Mouse (Mus musculus): ENCODE results near the gene Thg1l. TPM values are rescaled to one million over a fixed set of nuclear protein-coding genes. Genes with fewer than 3 reads are reported as not detected.

Gene Thg1l
- polyA plus RNA-seq (2016; fragmentation: Nextera tagmentation; extraction: Ambion mirVana), result 14.5 and 14.8 TPM in 2 replicates

- no peak within 1 kb of the TSS for H3K27ac ChIP-seq
- no peaks in the 10 kb centered on the region for H3K9me3 ChIP-seq
- H3K9ac ChIP-seq (replicated peaks), result peak within 1 kb of the TSS; percentile 32
- no peaks in the 10 kb centered on the region for H3K4me1 ChIP-seq (replicated peaks)
- ATAC-seq (ENCODE audit: insufficient number of reproducible peaks, insufficient read depth, low FRiP score, low TSS enrichment, low read depth), result peak; percentile 97
- H3K27me3 ChIP-seq, result no peaks in the 10 kb centered on the region
- H3K36me3 ChIP-seq, result peaks cover 20% of the 10 kb centered on the region
- under 1% methylated on average over 32 of the region's 32 CpGs for WGBS
- peak within 1 kb of the TSS; percentile 61 for H3K4me2 ChIP-seq
- peak within 1 kb of the TSS; percentile 57 for H3K4me3 ChIP-seq (replicated peaks)
Measured at GRCm38 (mm10) chr11:45955127-45955627, at the start of gene Thg1l. TSS of gene Thg1l (minus strand) at chr11:45955494.

GRCm38 (mm10) chr11:45992087-45992486 lies 36.8 kb upstream of the Thg1l start:
- Histone ChIP-seq H3K4me3 (replicated peaks) (peak overlapping the region; percentile 34), H3K9ac (replicated peaks) (no peak overlapping the region), H3K9me3 (no peaks in the 10 kb centered on the region), H3K36me3 (no peaks in the 10 kb centered on the region), H3K4me1 (replicated peaks) (no peaks in the 10 kb centered on the region; the same call in 1 of the 2 replicates), H3K27me3 (0 out of 2 replicates have a peak, but pooled peaks cover 3% of the 10 kb centered on the region), H3K27ac (no peak overlapping the region), H3K4me2 (peak overlapping the region; percentile 58)
- 44% methylated on average over 13 of the region's 13 CpGs for WGBS
- no peak for ATAC-seq (ENCODE audit: insufficient number of reproducible peaks, insufficient read depth, low FRiP score, low TSS enrichment, low read depth)

- Histone ChIP-seq H3K27me3 (0 out of 2 replicates have a peak, but pooled peaks cover 3% of the 10 kb centered on the region), H3K9me3 (no peaks in the 10 kb centered on the region), H3K4me1 (replicated peaks) (no peaks in the 10 kb centered on the region; the same call in 1 of the 2 replicates), H3K36me3 (no peaks in the 10 kb centered on the region), H3K9ac (replicated peaks) (no peak overlapping the region), H3K27ac (no peak overlapping the region), H3K4me2 (peak overlapping the region; percentile 58), H3K4me3 (replicated peaks) (peak overlapping the region; percentile 34)
- no peak for ATAC-seq (ENCODE audit: insufficient number of reproducible peaks, insufficient read depth, low FRiP score, low TSS enrichment, low read depth)
- 10% methylated on average over 16 of the region's 16 CpGs for WGBS
Measured at GRCm38 (mm10) chr11:45991604-45992003, 36.3 kb upstream of the Thg1l start.

DNA sequence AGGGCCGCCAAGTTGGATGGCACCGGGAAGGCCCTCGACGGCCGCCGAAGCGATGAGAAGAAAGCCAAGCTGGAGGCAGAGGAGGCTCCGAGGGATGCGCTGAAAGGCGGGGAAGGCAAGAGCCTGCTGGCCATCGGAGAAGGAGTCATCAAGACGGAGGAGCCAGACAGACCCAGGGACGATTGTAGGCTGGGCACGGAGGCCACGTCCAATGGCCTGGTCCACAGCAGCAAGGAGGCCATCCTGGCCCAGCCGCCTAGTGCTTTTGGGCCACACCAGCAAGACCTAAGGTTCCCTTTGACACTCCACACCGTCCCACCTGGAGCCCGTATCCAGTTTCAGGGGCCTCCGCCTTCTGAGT lies 25.6 kb upstream of the Thg1l start:
- 0 out of 2 replicates have a peak, but pooled peaks have one; percentile 20 for ATAC-seq (ENCODE audit: insufficient number of reproducible peaks, insufficient read depth, low FRiP score, low TSS enrichment, low read depth)
- H3K36me3 ChIP-seq, result no peaks in the 10 kb centered on the region
- H3K9ac ChIP-seq (replicated peaks), result peak overlapping the region; percentile 84
- H3K4me1 ChIP-seq (replicated peaks), result peaks cover 4% of the 10 kb centered on the region; the same call in 1 of the 2 replicates
- 40% methylated on average over 19 of the region's 19 CpGs for WGBS
- peaks cover 8% of the 10 kb centered on the region for H3K9me3 ChIP-seq
- peak overlapping the region; percentile 69 for H3K4me2 ChIP-seq
- peak overlapping the region; percentile 66 for H3K4me3 ChIP-seq (replicated peaks)
- peaks cover 17% of the 10 kb centered on the region for H3K27me3 ChIP-seq
- peak overlapping the region; percentile 64; the same call in 1 of the 2 replicates for H3K27ac ChIP-seq

GRCm38 (mm10) chr11:45979946-45980892 lies 24.9 kb upstream of the Thg1l start, which contains the start of gene Sox30:
TSS of gene Sox30 (plus strand) at chr11:45980310.
- H3K27me3 ChIP-seq, result peaks cover 17% of the 10 kb centered on the region
- 10% methylated on average over 110 of the region's 115 CpGs for WGBS
- H3K4me2 ChIP-seq, result peak within 1 kb of the TSS; percentile 69
- H3K27ac ChIP-seq, result peak within 1 kb of the TSS; percentile 64
- peak within 1 kb of the TSS; percentile 84 for H3K9ac ChIP-seq (replicated peaks)
- H3K36me3 ChIP-seq, result no peaks in the 10 kb centered on the region
- peaks cover 4% of the 10 kb centered on the region; the same call in 1 of the 2 replicates for H3K4me1 ChIP-seq (replicated peaks)
- H3K9me3 ChIP-seq, result peaks cover 8% of the 10 kb centered on the region
- peak; percentile 85 for ATAC-seq (ENCODE audit: insufficient number of reproducible peaks, insufficient read depth, low FRiP score, low TSS enrichment, low read depth)
- H3K4me3 ChIP-seq (replicated peaks), result peak within 1 kb of the TSS; percentile 66

- no peak overlapping the region for H3K4me2 ChIP-seq
- 85% methylated on average over 3 of the region's 3 CpGs for WGBS
- no peak for ATAC-seq (ENCODE audit: insufficient number of reproducible peaks, insufficient read depth, low FRiP score, low TSS enrichment, low read depth)
Measured at GRCm38 (mm10) chr11:45976061-45976460, 20.8 kb upstream of the Thg1l start.

DNA sequence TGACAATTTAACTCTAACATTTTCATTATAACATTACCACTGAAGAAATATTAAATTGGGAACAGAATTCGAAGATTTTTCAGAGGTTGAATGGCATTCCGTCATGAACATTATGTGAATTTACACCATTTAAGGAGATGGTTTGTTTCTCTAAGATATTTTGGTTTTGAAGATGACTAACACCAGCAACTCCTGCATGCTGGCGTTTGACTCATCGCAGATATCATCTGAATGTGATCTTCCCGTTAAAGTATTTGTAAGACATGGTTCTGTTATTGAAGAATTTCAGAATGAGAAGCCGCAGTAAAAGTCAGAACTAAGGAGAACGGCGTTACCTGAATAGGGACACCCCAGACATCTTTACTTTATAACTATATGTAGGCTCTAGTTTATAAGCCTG lies 19.2 kb upstream of the Thg1l start:
- Histone ChIP-seq H3K4me2 (no peak overlapping the region), H3K27ac (no peak overlapping the region), H3K27me3 (peaks cover 11% of the 10 kb centered on the region), H3K4me1 (replicated peaks) (no peaks in the 10 kb centered on the region), H3K36me3 (no peaks in the 10 kb centered on the region), H3K9me3 (peaks cover 1% of the 10 kb centered on the region; the same call in 1 of the 2 replicates), H3K4me3 (replicated peaks) (no peak overlapping the region), H3K9ac (replicated peaks) (no peak overlapping the region)
- WGBS, result 91% methylated on average over 8 of the region's 8 CpGs
- ATAC-seq (ENCODE audit: insufficient number of reproducible peaks, insufficient read depth, low FRiP score, low TSS enrichment, low read depth), result no peak

More at GRCm38 (mm10) chr11:45976061-45976460, 20.8 kb upstream of the Thg1l start:
- Histone ChIP-seq H3K9ac (replicated peaks) (no peak overlapping the region), H3K27ac (no peak overlapping the region), H3K27me3 (peaks cover 22% of the 10 kb centered on the region), H3K4me1 (replicated peaks) (peaks cover 4% of the 10 kb centered on the region; the same call in 1 of the 2 replicates), H3K9me3 (peaks cover 8% of the 10 kb centered on the region), H3K4me3 (replicated peaks) (no peak overlapping the region), H3K36me3 (no peaks in the 10 kb centered on the region)

- Histone ChIP-seq H3K9me3 (no peaks in the 10 kb centered on the region), H3K4me1 (replicated peaks) (no peaks in the 10 kb centered on the region), H3K27ac (no peak overlapping the region), H3K9ac (replicated peaks) (no peak overlapping the region), H3K4me2 (no peak overlapping the region), H3K4me3 (replicated peaks) (no peak overlapping the region), H3K27me3 (0 out of 2 replicates have a peak, but pooled peaks cover 5% of the 10 kb centered on the region), H3K36me3 (no peaks in the 10 kb centered on the region)
- ATAC-seq (ENCODE audit: insufficient number of reproducible peaks, insufficient read depth, low FRiP score, low TSS enrichment, low read depth), result no peak
- WGBS, result 84% methylated on average over 5 of the region's 5 CpGs
Measured at GRCm38 (mm10) chr11:45973635-45974034, 18.3 kb upstream of the Thg1l start.

GRCm38 (mm10) chr11:45968466-45968865 lies 13.2 kb upstream of the Thg1l start:
- Histone ChIP-seq H3K9ac (replicated peaks) (no peak overlapping the region), H3K4me1 (replicated peaks) (no peaks in the 10 kb centered on the region), H3K27me3 (0 out of 2 replicates have a peak, but pooled peaks cover 5% of the 10 kb centered on the region), H3K9me3 (no peaks in the 10 kb centered on the region), H3K4me2 (no peak overlapping the region), H3K27ac (no peak overlapping the region), H3K4me3 (replicated peaks) (no peak overlapping the region), H3K36me3 (no peaks in the 10 kb centered on the region)
- 89% methylated on average over 3 of the region's 3 CpGs for WGBS
- ATAC-seq (ENCODE audit: insufficient number of reproducible peaks, insufficient read depth, low FRiP score, low TSS enrichment, low read depth), result no peak

DNA sequence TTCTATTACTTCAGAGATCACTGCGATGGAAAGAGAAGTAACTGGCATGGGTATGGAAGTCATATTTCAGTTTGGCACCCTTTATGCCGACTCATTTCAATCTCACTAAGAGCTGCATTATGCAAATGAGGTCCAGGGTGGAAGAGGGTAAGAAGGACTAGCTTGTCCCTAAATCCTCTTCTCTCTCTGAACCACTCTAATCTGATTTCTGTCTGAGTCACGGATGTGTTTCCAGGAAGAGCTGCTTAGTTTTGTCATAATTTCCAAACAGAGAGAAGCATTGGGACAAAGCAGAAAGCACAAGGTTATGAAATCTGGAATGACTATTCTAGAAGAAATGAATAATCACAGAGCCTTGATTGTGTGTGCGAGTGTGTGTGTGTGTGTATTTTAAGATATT lies 11.6 kb upstream of the Thg1l start:
- no peak for ATAC-seq (ENCODE audit: insufficient number of reproducible peaks, insufficient read depth, low FRiP score, low TSS enrichment, low read depth)
- no peak overlapping the region for H3K9ac ChIP-seq (replicated peaks)
- 86% methylated on average over 4 of the region's 4 CpGs for WGBS

GRCm38 (mm10) chr11:45960003-45960402 lies 4.7 kb upstream of the Thg1l start:
- 83% methylated on average over 5 of the region's 5 CpGs for WGBS
- no peaks in the 10 kb centered on the region for H3K27me3 ChIP-seq
- H3K9me3 ChIP-seq, result no peaks in the 10 kb centered on the region
- H3K4me3 ChIP-seq (replicated peaks), result no peak overlapping the region
- H3K36me3 ChIP-seq, result no peaks in the 10 kb centered on the region
- no peak overlapping the region for H3K9ac ChIP-seq (replicated peaks)
- ATAC-seq (ENCODE audit: insufficient number of reproducible peaks, insufficient read depth, low FRiP score, low TSS enrichment, low read depth), result no peak
- H3K4me1 ChIP-seq (replicated peaks), result no peaks in the 10 kb centered on the region
- no peak overlapping the region for H3K4me2 ChIP-seq
- no peak overlapping the region for H3K27ac ChIP-seq

More for the DNA sequence above, 11.6 kb upstream of the Thg1l start:
- Histone ChIP-seq H3K4me1 (replicated peaks) (no peaks in the 10 kb centered on the region), H3K9me3 (no peaks in the 10 kb centered on the region), H3K27ac (no peak overlapping the region), H3K27me3 (no peaks in the 10 kb centered on the region), H3K4me3 (replicated peaks) (no peak overlapping the region), H3K36me3 (no peaks in the 10 kb centered on the region), H3K4me2 (no peak overlapping the region)

Measured in limb, embryonic 12.5 days (tissue).